Mouse (Mus musculus) limb, embryonic 10.5 days (tissue): ENCODE measurements around the gene Zfp990. TPM values are rescaled to one million over a fixed set of nuclear protein-coding genes. Genes with fewer than 3 reads are reported as not detected.
"Not testable (repeated sequence)": the region's sequence is repeated elsewhere in the genome, so short reads cannot be mapped to it uniquely, and the experiment has no call there.

ENCODE experiments used
- DNase-seq: peaks from one replicate; pipeline ENCODE4 v3.0.0-alpha.2; 2017; ENCODE audit warnings: low spot score
- H3K27ac ChIP-seq: fragments of 300-500 bp; sonication (generic); 2 replicates; pipeline ENCODE4 v1.5.1; 2016; ENCODE audit warnings: mild to moderate bottlenecking
- H3K27me3 ChIP-seq: fragments of 300-500 bp; sonication (generic); 2 replicates; pipeline ENCODE4 v1.6.1; 2016; ENCODE audit warnings: low read depth, mild to moderate bottlenecking; ENCODE audit not compliant: poor library complexity, severe bottlenecking
- H3K36me3 ChIP-seq: fragments of 300-500 bp; sonication (generic); 2 replicates; pipeline ENCODE4 v1.6.1; 2016; ENCODE audit warnings: mild to moderate bottlenecking, moderate library complexity
- H3K4me1 ChIP-seq: fragments of 300-500 bp; sonication (generic); 2 replicates; pipeline ENCODE4 v1.6.1; 2016
- H3K4me3 ChIP-seq: fragments of 300-500 bp; sonication (generic); 2 replicates; pipeline ENCODE4 v1.5.1; 2016; ENCODE audit warnings: mild to moderate bottlenecking, moderate library complexity
- H3K9me3 ChIP-seq: fragments of 300-500 bp; sonication (generic); replicated peaks from 2 replicates; pipeline ENCODE4 v1.6.1; 2016; ENCODE audit warnings: mild to moderate bottlenecking
- WGBS: fragments of 180-500 bp; shearing (Covaris S2); methylation state at CpG from one replicate; pipeline ENCODE4 v1.1.7; 2016; 5-methylcytosine and 5-hydroxymethylcytosine counted together
- polyA plus RNA-seq: library from polyadenylated mRNA; unstranded; fragments of >200 nt; fragmentation: Nextera tagmentation; extraction: Ambion mirVana; gene quantifications from 2 replicates; pipeline ENCODE4 v1.2.1, GENCODE M21; 2016

Zfp990 gene
- polyA plus RNA-seq, 1 experiment from 2014 or later = 0.15 TPM

DNA sequence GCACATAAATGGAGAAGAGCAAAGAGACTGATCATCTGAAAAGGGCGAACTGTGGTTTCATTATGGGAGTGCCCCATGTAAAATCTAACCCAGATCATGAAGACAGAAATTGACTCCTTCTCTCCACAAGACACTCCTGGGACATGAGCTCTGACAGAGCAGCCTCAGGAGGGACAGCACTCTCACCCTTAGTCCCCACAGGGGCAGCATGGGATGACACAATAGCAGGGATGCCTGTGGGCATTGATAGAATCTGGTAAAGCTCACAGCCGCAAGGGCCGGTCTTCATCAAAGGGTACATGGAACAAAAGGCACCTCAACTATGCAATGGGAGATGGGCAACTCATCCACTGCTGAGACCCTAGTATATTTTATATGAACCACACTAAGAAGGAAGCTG is 35.9 kb downstream of the Zfp990 start:
- H3K27ac ChIP-seq, H3K27me3 ChIP-seq, DNase-seq, H3K9me3 ChIP-seq, H3K36me3 ChIP-seq, H3K4me1 ChIP-seq, H3K4me3 ChIP-seq: not testable (repeated sequence)
- 91% methylated on average over 3 of the region's 3 CpGs for WGBS

DNA sequence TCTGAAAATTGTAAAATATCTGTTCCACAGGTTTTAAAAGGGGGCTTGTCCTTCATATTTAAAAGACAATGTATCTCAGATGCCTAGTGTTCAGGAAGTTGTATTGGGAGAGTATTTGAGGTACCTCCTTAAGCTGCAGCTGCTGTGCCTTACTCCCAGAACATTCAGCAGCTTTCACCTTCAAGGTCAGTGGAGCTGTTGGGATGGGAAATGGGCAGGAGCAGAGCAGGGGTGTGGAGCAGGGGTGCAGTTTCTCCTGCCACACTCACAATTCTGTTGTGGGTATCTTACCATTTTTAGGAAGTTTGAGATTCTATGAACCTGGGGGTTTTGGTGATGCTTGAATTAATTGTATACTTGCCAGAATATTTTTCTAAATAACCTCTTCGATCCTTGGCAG is 46.1 kb downstream of the Zfp990 start:
- Histone ChIP-seq H3K9me3 (no peaks in the 10 kb centered on the region), H3K4me3 (no peak overlapping the region), H3K27me3 (no peaks in the 10 kb centered on the region), H3K36me3 (no peaks in the 10 kb centered on the region), H3K4me1 (no peaks in the 10 kb centered on the region), H3K27ac (no peak overlapping the region)
- 83% methylated on average over 1 of the region's 1 CpGs for WGBS
- DNase-seq = no peak

DNA sequence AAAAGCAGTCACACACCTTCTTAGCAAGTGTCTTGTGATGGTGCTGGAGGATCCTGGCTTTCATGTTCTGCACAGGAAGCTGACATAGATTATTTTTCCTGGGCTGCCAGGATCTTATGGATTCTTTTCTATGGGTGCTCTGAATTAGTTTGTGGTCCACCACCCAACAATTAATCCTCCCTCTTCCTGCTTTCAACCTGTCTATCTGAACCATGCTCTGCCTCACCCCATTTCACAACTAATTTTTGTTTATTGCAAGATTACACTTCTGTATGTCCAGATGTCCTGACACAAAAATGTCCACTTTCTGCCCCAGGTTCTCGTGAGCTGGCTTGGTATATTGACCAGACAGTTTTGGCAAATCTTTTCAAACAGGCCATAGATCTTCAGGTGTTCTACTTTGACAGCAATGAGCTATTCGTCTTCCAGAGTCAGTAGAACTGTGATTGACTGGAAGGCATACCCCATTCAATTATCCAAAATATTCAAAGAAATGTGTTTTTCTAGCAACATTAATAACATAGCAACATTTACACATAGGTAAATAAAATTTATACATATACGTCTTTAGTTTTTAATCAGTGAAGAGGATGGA is 49.0 kb downstream of the Zfp990 start:
- DNase-seq = no peak
- H3K27me3 ChIP-seq = no peaks in the 10 kb centered on the region
- WGBS = 50% methylated on average over 3 of the region's 3 CpGs
- no peaks in the 10 kb centered on the region; the same call in 1 of the 2 replicates for H3K9me3 ChIP-seq
- H3K4me3 ChIP-seq = no peak overlapping the region
- no peaks in the 10 kb centered on the region for H3K36me3 ChIP-seq
- H3K27ac ChIP-seq = no peak overlapping the region
- H3K4me1 ChIP-seq = no peaks in the 10 kb centered on the region

DNA sequence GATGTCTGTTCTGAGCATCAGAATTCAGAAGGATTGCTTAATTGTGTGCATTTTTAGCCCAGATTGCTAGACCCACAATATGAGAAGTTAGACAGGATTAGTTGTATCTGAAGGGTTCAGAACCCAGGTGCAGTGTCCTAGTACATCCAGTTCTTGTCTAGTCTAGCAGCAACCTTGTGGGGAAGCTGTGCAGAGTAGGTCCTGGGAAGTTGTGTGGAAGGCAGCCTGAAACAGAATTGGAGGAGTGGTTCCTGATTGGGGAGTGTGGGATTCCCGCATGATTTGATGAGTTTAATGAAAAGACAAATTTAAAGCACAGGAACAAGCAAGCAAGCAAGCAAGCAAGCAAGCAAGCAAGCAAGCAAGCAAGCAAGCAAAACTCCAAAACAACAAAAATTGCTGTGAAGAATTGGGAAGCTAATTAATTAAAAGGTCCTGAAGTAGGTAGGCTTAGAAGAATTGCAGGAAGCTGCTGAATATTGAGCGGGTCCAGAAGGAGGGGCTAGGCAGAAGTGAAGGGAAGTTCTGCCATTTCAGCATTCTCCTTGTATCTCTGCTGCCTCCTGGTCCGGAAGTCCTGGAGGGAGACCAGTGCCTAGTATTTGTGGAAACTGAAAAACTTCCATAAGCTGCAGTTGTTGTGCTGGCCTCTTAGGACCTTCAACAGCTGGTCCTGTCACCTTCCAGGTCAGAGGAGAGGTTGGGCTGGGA is 53.7 kb downstream of the Zfp990 start:
- Histone ChIP-seq H3K9me3 (no peaks in the 10 kb centered on the region; the same call in 1 of the 2 replicates), H3K4me1 (no peaks in the 10 kb centered on the region), H3K27ac (no peak overlapping the region), H3K4me3 (no peak overlapping the region), H3K27me3 (no peaks in the 10 kb centered on the region), H3K36me3 (no peaks in the 10 kb centered on the region)
- whole genome bisulfite sequencing = 70% methylated on average over 3 of the region's 3 CpGs
- DNase-seq = no peak

DNA sequence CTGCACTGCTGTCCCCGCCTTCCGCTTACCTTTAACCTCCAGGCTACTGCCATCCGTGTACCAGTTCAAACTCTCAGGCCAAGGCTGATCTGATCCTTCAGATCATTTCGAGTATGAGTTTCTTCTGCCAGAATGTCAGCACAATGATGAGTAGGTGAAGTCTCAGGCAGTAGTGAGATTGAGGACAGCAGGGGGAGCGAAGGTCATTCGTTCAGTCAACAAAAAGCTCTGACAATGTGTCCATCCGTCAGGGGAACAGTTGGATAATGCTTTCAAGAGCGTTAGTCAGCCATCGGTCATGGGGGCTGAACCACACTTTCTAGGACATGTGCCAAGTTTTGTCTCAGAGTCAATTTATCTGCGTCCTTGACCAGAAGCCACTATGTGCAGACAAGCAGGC is 59.9 kb downstream of the Zfp990 start:
- H3K4me1 ChIP-seq, DNase-seq: not testable (repeated sequence)
- 94% methylated on average over 10 of the region's 10 CpGs for WGBS

DNA sequence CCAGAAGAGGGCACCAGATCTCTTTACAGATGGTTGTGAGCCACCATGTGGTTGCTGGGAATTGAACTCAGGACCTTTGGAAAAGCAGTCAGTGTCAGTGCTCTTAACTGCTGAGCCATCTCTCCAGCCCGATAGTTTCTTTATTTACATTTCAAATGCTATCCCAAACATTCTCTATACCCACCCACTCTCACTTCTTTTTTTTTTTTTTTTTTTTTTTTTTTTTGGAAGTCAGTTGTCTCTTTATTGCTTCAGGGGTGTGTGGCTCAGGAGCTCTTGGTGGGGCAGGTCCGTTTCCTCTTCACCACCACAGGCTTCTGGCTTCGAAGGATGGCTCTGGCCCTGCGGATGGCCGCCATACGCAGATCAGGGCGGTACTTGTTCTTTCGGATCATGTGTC is 66.1 kb downstream of the Zfp990 start:
- H3K27me3 ChIP-seq, H3K36me3 ChIP-seq, H3K4me1 ChIP-seq, H3K27ac ChIP-seq, H3K4me3 ChIP-seq, H3K9me3 ChIP-seq, DNase-seq: not testable (repeated sequence)
- WGBS = 94% methylated on average over 8 of the region's 8 CpGs

More for the DNA sequence above, 59.9 kb downstream of the Zfp990 start:
- H3K27me3 ChIP-seq, H3K36me3 ChIP-seq, H3K9me3 ChIP-seq, H3K4me3 ChIP-seq, H3K27ac ChIP-seq: not testable (repeated sequence)

DNA sequence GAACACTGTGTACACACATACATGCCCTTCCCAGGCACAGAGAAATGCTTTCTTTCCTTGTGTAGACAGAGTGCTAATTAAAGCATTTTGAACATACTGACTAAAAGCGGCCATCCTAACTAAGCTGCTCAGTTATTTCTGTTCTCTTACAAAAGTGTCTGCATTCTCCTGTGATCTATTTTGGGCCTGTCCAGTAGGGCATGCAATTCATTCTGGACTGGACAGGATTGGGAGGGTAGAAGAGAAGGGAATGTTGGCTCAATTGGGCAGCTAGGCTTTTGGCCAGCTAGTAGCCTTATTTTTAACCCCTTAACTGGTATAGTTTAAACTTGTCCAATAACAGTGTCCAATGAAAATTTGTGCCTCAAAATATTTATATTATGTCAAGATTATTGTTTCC is 69.8 kb downstream of the Zfp990 start:
- not testable (repeated sequence) for H3K27me3 ChIP-seq, H3K27ac ChIP-seq, H3K4me3 ChIP-seq, DNase-seq, H3K36me3 ChIP-seq, H3K4me1 ChIP-seq, H3K9me3 ChIP-seq
- 97% methylated on average over 1 of the region's 1 CpGs for WGBS

DNA sequence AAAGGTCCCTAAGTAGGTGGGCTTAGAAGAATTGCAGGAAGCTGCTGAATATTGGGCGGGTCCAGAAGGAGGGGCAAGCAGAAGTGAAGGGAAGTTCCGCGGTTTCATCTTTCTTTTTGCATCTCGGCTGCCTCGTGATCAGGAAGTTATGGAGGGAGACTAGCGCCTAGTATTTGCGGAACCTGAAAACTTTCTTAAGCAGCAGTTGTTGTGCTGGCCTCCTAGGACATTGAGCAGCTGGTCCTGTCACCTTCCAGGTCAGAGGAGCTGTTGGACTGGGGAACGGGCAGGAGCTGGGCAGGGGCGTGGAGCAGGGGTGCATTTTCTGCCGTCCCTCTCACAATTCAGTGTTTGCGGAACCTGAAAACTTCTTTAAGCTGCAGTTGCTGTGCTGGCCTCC is 74.5 kb downstream of the Zfp990 start, which contains the start of gene Gm13212:
Gene Gm13212, plus strand, starts transcription at position 89 of the 400 bp plus-strand sequence.
- WGBS = 19% methylated on average over 11 of the region's 11 CpGs

DNA sequence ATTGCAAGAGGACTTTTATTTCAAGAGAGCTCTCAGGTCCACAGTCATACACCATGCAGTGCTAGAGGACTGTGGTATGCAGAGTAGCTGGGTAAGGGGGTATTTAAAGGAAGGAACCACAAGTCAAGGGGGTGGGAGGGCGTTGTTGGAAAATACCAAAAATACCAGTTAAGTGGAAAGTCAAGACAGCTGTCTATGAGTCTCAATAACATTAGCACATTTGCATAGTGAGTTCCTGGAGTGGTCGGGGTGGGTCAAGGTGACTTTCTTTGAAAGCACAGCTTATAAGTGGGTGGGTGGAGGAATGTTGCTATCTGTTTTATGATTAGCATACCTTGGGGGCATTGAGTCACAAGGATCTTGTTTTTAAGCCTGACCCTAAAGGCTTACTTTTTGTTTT is 75.5 kb downstream of the Zfp990 start:
- H3K27ac ChIP-seq, DNase-seq, H3K36me3 ChIP-seq, H3K4me3 ChIP-seq, H3K9me3 ChIP-seq, H3K27me3 ChIP-seq, H3K4me1 ChIP-seq: not testable (repeated sequence)
- WGBS = 81% methylated on average over 2 of the region's 2 CpGs

More for the DNA sequence above, 74.5 kb downstream of the Zfp990 start, which contains the start of gene Gm13212:
- not testable (repeated sequence) for H3K36me3 ChIP-seq, H3K27ac ChIP-seq, H3K27me3 ChIP-seq, H3K9me3 ChIP-seq, H3K4me1 ChIP-seq
- H3K4me3 ChIP-seq = peak within 1 kb of the TSS; percentile 39
- DNase-seq = peak; percentile 38

Other genes starting within 250 kb of the Zfp990 start
- gene Tnfrsf8, start 195.6 kb upstream of the Zfp990 start, polyA plus RNA-seq = 0.05 TPM in 1 of 2 replicates, not detected in the other
- gene Gm13212, start 74.4 kb downstream of the Zfp990 start, polyA plus RNA-seq = 2.4 and 2.8 TPM in 2 replicates
- gene Zfp980, start 159.9 kb downstream of the Zfp990 start, polyA plus RNA-seq = not detected in 2 replicates